Mouse (Mus musculus): ENCODE data around the gene Cpsf2. TPM values are rescaled to one million over a fixed set of nuclear protein-coding genes. Genes with fewer than 3 reads are reported as not detected.

The Cpsf2 gene
- polyA plus RNA-seq, 2 experiments from 2014 or later = 16.2 to 19.4 TPM

Other genes starting within 250 kb of the Cpsf2 start
- gene Fbln5, start 156.9 kb upstream of the Cpsf2 start, polyA plus RNA-seq (2017; shearing (Covaris generic)) = not detected
- gene Trip11, start 62.7 kb upstream of the Cpsf2 start, polyA plus RNA-seq (2017; shearing (Covaris generic)) = 10 to 100 TPM; 66.1 to 85.4 TPM
- gene Atxn3, start 17.7 kb upstream of the Cpsf2 start, polyA plus RNA-seq (2017; shearing (Covaris generic)) = 10 to 100 TPM; 17.7 to 18.8 TPM
- not detected for gene Slc24a4, start 152.7 kb downstream of the Cpsf2 start, polyA plus RNA-seq (2017; shearing (Covaris generic))